Mouse (Mus musculus): ENCODE data around the gene Defb22.

GRCm38 (mm10) chr2:152503950-152504349 is 14.0 kb upstream of the Defb22 start:
- TF ChIP-seq CTCF (IDR thresholded peaks at IDR 0.05) (no peak), POLR2A (IDR thresholded peaks at IDR 0.05; ENCODE audit: insufficient read depth, low read depth, low read length) (no peak), EP300 (IDR thresholded peaks at IDR 0.05; ENCODE audit: insufficient read depth, low read depth, low read length) (no peak)

Measured in heart, adult 2 months (tissue).